In genomic region chr2:172441176-172441575, GRCm38 (mm10) we compare ENCODE assay signal across 8 mouse cellular contexts. TPM values are rescaled to one million over a fixed set of nuclear protein-coding genes. Genes with fewer than 3 reads are reported as not detected.
DNase-seq lines count a peak whose midpoint lies in the region; ATAC-seq and TF ChIP-seq lines count a peak whose summit lies in the region.

No protein-coding gene starts in this region.

- H3K27ac ChIP-seq in midbrain, embryonic 11.5 days (ENCODE audit: low read depth, low read length) = no peak overlapping the region

- H3K9me3 ChIP-seq in E14TG2a.4 (ENCODE audit: low read length) = no peaks in the 10 kb centered on the region
- H3K9me3 ChIP-seq in erythroblast, embryonic 14.5 days (ENCODE audit: control insufficient read depth, low read length) = no peaks in the 10 kb centered on the region
- H3K9me3 ChIP-seq in midbrain, embryonic 11.5 days (ENCODE audit: control insufficient read depth, low read length) = no peaks in the 10 kb centered on the region

- H3K4me1 ChIP-seq in E14TG2a.4 (replicated peaks; ENCODE audit: low read depth, low read length) = peaks cover 27% of the 10 kb centered on the region
- H3K4me1 ChIP-seq in erythroblast, embryonic 14.5 days (ENCODE audit: control insufficient read depth) = peaks cover 39% of the 10 kb centered on the region
- peaks cover 15% of the 10 kb centered on the region for H3K4me1 ChIP-seq in midbrain, embryonic 11.5 days (ENCODE audit: control insufficient read depth, insufficient read depth, low read length)

- WGBS in midbrain, embryonic 11.5 days = 33% methylated on average over 6 of the region's 6 CpGs

- H3K9ac ChIP-seq in midbrain, embryonic 11.5 days (ENCODE audit: low read length) = peak overlapping the region; percentile 68

- TF ChIP-seq CTCF in E14TG2a.4 (conservative IDR thresholded peaks at IDR 0.05; ENCODE audit: low read length) = no peak

- H3K4me2 ChIP-seq in midbrain, embryonic 11.5 days = peak overlapping the region; percentile 92

- ATAC-seq in midbrain, embryonic 11.5 days (ENCODE audit: low FRiP score) = no peak

- H3K27me3 ChIP-seq in E14TG2a.4 (ENCODE audit: insufficient read depth, low read length) = no peaks in the 10 kb centered on the region
- no peaks in the 10 kb centered on the region for H3K27me3 ChIP-seq in erythroblast, embryonic 14.5 days (ENCODE audit: control insufficient read depth)
- no peaks in the 10 kb centered on the region for H3K27me3 ChIP-seq in midbrain, embryonic 11.5 days (ENCODE audit: control insufficient read depth, insufficient read depth, low read length)

- H3K36me3 ChIP-seq in E14TG2a.4 (ENCODE audit: insufficient read depth, low read length) = peaks cover 22% of the 10 kb centered on the region
- peaks cover 35% of the 10 kb centered on the region for H3K36me3 ChIP-seq in erythroblast, embryonic 14.5 days (ENCODE audit: control insufficient read depth)
- peaks cover 1% of the 10 kb centered on the region for H3K36me3 ChIP-seq in midbrain, embryonic 11.5 days (ENCODE audit: control insufficient read depth, insufficient read depth, low read length)

- DNase-seq in 3T3-L1 (ENCODE audit: low read depth, low spot score) = peak; percentile 57
- DNase-seq in kidney, postnatal 10 days = peak; percentile 17
- DNase-seq in midbrain, embryonic 11.5 days (ENCODE audit: low spot score, missing footprints) = no peak
- no peak for DNase-seq in cerebellum, postnatal 14 days
- no peak for DNase-seq in urinary bladder, adult 18-20 months (ENCODE audit: low spot score in 2 of 2)
- no peak for DNase-seq in thymus, adult 18-20 months

- peak overlapping the region; percentile 92 for H3K4me3 ChIP-seq in E14TG2a.4 (replicated peaks; ENCODE audit: low read length)
- H3K4me3 ChIP-seq in erythroblast, embryonic 14.5 days (replicated peaks) = peak overlapping the region; percentile 68
- peak overlapping the region; percentile 81 for H3K4me3 ChIP-seq in midbrain, embryonic 11.5 days (ENCODE audit: low read depth, low read length)

RNA-seq across cellular contexts. Expression of gene Rtf2, which starts 0.8 kb away (rescaled TPM):
- 3.9 and 4.2 TPM in 2 replicates for polyA plus RNA-seq in erythroblast, embryonic 14.5 days (2012)
- 86.8 and 94.7 TPM in 2 replicates for polyA plus RNA-seq in midbrain, embryonic 11.5 days (2014; fragmentation: Nextera tagmentation; extraction: Ambion mirVana)

RNA-seq across cellular contexts. Expression of gene Gcnt7, which starts 17.2 kb away (rescaled TPM):
- polyA plus RNA-seq in erythroblast, embryonic 14.5 days (2012) = not detected in 2 replicates
- 0.84 and 0.86 TPM in 2 replicates for polyA plus RNA-seq in midbrain, embryonic 11.5 days (2014; fragmentation: Nextera tagmentation; extraction: Ambion mirVana)

RNA-seq across cellular contexts. Expression of gene Fam209, which starts 31.1 kb away (rescaled TPM):
- not detected in 2 replicates for polyA plus RNA-seq in erythroblast, embryonic 14.5 days (2012)
- polyA plus RNA-seq in midbrain, embryonic 11.5 days (2014; fragmentation: Nextera tagmentation; extraction: Ambion mirVana) = 0.65 TPM in 1 of 2 replicates, not detected in the other

RNA-seq across cellular contexts. Expression of gene Cass4, which starts 47.6 kb away (rescaled TPM):
- not detected in 2 replicates for polyA plus RNA-seq in erythroblast, embryonic 14.5 days (2012)
- polyA plus RNA-seq in midbrain, embryonic 11.5 days (2014; fragmentation: Nextera tagmentation; extraction: Ambion mirVana) = 0.31 TPM in 1 of 2 replicates, not detected in the other

Comparison
In these comparisons a context has a peak if more than half of its experiments do, and no peak if none do; other contexts are left out.
1. DNase-seq: peak in 3T3-L1 (single experiment) and kidney, postnatal 10 days (single experiment); none in midbrain, embryonic 11.5 days (single experiment), cerebellum, postnatal 14 days (0 of 2), urinary bladder, adult 18-20 months (0 of 2) and thymus, adult 18-20 months (0 of 2).
2. RNA of gene Rtf2, which starts 0.8 kb away (polyA plus RNA-seq): 86.8 to 94.7 TPM in midbrain, embryonic 11.5 days; 3.9 to 4.2 TPM in erythroblast, embryonic 14.5 days; every median in the first group is over 10 times any median in the second.
3. Peak in every context shown above with its lines, with median percentiles within 50 percentile points of each other: H3K4me3 ChIP-seq.